Mouse (Mus musculus): ENCODE results near the gene Fth1.

GRCm38 (mm10) chr19:9980258-9980657 lies at the start of gene Fth1:
- TF ChIP-seq CTCF (conservative IDR thresholded peaks at IDR 0.05 in 1 of 2, IDR thresholded peaks at IDR 0.05 in 1 of 2; ENCODE audit: low read depth in 2 of 2, low read length in 2 of 2) (no peak), RCOR1 (conservative IDR thresholded peaks at IDR 0.05; ENCODE audit: low read depth, low read length) (no peak), ZNF384 (IDR thresholded peaks at IDR 0.05; ENCODE audit: low read depth, low read length) (no peak), NELFE (IDR thresholded peaks at IDR 0.05; ENCODE audit: low read depth, low read length) (no peak), POLR2A (IDR thresholded peaks at IDR 0.05; ENCODE audit: low read depth, low read length) (no peak), NRF1 (IDR thresholded peaks at IDR 0.05; ENCODE audit: low read depth, low read length) (no peak), MEF2A (IDR thresholded peaks at IDR 0.05; ENCODE audit: borderline replicate concordance, low read depth, low read length) (no peak), EP300 (IDR thresholded peaks at IDR 0.05; ENCODE audit: low read length) (no peak), KAT2A (IDR thresholded peaks at IDR 0.05; ENCODE audit: insufficient replicate concordance, low read length) (no peak), HCFC1 (IDR thresholded peaks at IDR 0.05; ENCODE audit: low read depth, low read length) (no peak)

Measured in CH12.LX (cell line).